ENCODE assay signal across 8 mouse cellular contexts in genomic region chr5:139734746-139735145, GRCm38 (mm10). TPM values are rescaled to one million over a fixed set of nuclear protein-coding genes. Genes with fewer than 3 reads are reported as not detected.
A peak's percentile ranks its signal among the peaks of the same experiment; 100 is the strongest.
DNase-seq lines count a peak whose midpoint lies in the region; ATAC-seq and TF ChIP-seq lines count a peak whose summit lies in the region.

No protein-coding gene starts in this region.

- H3K36me3 ChIP-seq in erythroblast, embryonic 14.5 days (ENCODE audit: control insufficient read depth): peaks cover 55% of the 10 kb centered on the region
- H3K36me3 ChIP-seq in spleen, adult 2 months (ENCODE audit: control insufficient read depth, insufficient read depth, low read length): no peaks in the 10 kb centered on the region
- H3K36me3 ChIP-seq in liver, embryonic 13.5 days: peaks cover 11% of the 10 kb centered on the region; the same call in 1 of the 2 replicates

- WGBS in spleen, adult 2 months: 27% methylated on average over 7 of the region's 7 CpGs
- WGBS in liver, embryonic 13.5 days (ENCODE audit: insufficient replicate concordance): 11% methylated on average over 7 of the region's 7 CpGs

- H3K9ac ChIP-seq in liver, embryonic 13.5 days: peak overlapping the region; percentile 92

- no peak for ATAC-seq in erythroblast, adult 5-6 weeks (replicated peaks; ENCODE audit: low FRiP score, poor library complexity, severe bottlenecking)
- ATAC-seq in liver, embryonic 13.5 days (ENCODE audit: low read depth): no peak

- no peak for TF ChIP-seq CTCF in spleen, adult 2 months (IDR thresholded peaks at IDR 0.05; ENCODE audit: extremely low read depth, insufficient read depth, insufficient read length, insufficient replicate concordance)

- no peak for TF ChIP-seq POLR2A in spleen, adult 2 months (IDR thresholded peaks at IDR 0.05; ENCODE audit: low read depth, low read length)

- peak overlapping the region; percentile 78 for H3K4me3 ChIP-seq in erythroblast, embryonic 14.5 days (replicated peaks)
- peak overlapping the region; percentile 11; the same call in 1 of the 2 replicates for H3K4me3 ChIP-seq in spleen, adult 2 months (ENCODE audit: extremely low read depth, insufficient read depth, insufficient read length)
- peak overlapping the region; percentile 86 for H3K4me3 ChIP-seq in liver, embryonic 13.5 days (replicated peaks)

- no peak for DNase-seq in spleen, adult 2 months (ENCODE audit: low read depth in 1 of 2, low spot score in 2 of 2)
- no peak for DNase-seq in spleen, adult 12 weeks (ENCODE audit: low spot score)
- peak; percentile 45 for DNase-seq in liver, embryonic 13.5 days
- DNase-seq in urinary bladder, postnatal 36 days (ENCODE audit: low spot score in 2 of 2): no peak
- DNase-seq in thymus, postnatal 25 days: no peak
- DNase-seq in adrenal gland, postnatal 25 days: no peak

- peak overlapping the region; percentile 10; the same call in 1 of the 2 replicates for H3K27ac ChIP-seq in spleen, adult 2 months (ENCODE audit: insufficient read depth, low read length)
- H3K27ac ChIP-seq in liver, embryonic 13.5 days: peak overlapping the region; percentile 99

- H3K4me1 ChIP-seq in erythroblast, embryonic 14.5 days (ENCODE audit: control insufficient read depth): peaks cover 97% of the 10 kb centered on the region
- peaks cover 14% of the 10 kb centered on the region; the same call in 1 of the 2 replicates for H3K4me1 ChIP-seq in spleen, adult 2 months (ENCODE audit: control insufficient read depth, insufficient read depth, insufficient read length)
- H3K4me1 ChIP-seq in liver, embryonic 13.5 days (replicated peaks): peaks cover 97% of the 10 kb centered on the region

- no peaks in the 10 kb centered on the region for H3K27me3 ChIP-seq in erythroblast, embryonic 14.5 days (ENCODE audit: control insufficient read depth)
- H3K27me3 ChIP-seq in spleen, adult 2 months (ENCODE audit: control insufficient read depth, insufficient read depth, low read length): 0 out of 2 replicates have a peak, but pooled peaks cover 3% of the 10 kb centered on the region
- no peaks in the 10 kb centered on the region for H3K27me3 ChIP-seq in liver, embryonic 13.5 days

- no peaks in the 10 kb centered on the region for H3K9me3 ChIP-seq in erythroblast, embryonic 14.5 days (ENCODE audit: control insufficient read depth, low read length)
- no peaks in the 10 kb centered on the region for H3K9me3 ChIP-seq in liver, embryonic 13.5 days (replicated peaks)

- H3K4me2 ChIP-seq in liver, embryonic 13.5 days: peak overlapping the region; percentile 100

RNA-seq across cellular contexts. Expression of gene Micall2, which starts 1.4 kb away (rescaled TPM):
- polyA plus RNA-seq in erythroblast, embryonic 14.5 days (2012): 24.6 and 34.4 TPM in 2 replicates
- 9.0 and 11.1 TPM in 2 replicates for total RNA-seq in erythroblast, adult 5-6 weeks (2015; ENCODE audit: low replicate concordance)
- total RNA-seq in erythroblast, adult 5-6 weeks (2017; ENCODE audit: low replicate concordance): 12.2 and 21.9 TPM in 2 replicates
- 7.0 and 7.6 TPM in 2 replicates for polyA plus RNA-seq in spleen, adult 2 months (2012; rRNA removed)
- 9.8 and 12.1 TPM in 2 replicates for polyA plus RNA-seq in liver, embryonic 13.5 days (2015; fragmentation: Nextera tagmentation; extraction: Ambion mirVana)
- 12.8 and 13.1 TPM in 2 replicates for total RNA-seq in adrenal gland, postnatal 25 days (2021)

RNA-seq across cellular contexts. Expression of gene Ints1, which starts 40.7 kb away (rescaled TPM):
- polyA plus RNA-seq in erythroblast, embryonic 14.5 days (2012): 12.9 and 18.1 TPM in 2 replicates
- 21.3 and 30.7 TPM in 2 replicates for total RNA-seq in erythroblast, adult 5-6 weeks (2015; ENCODE audit: low replicate concordance)
- 10.9 and 28.0 TPM in 2 replicates for total RNA-seq in erythroblast, adult 5-6 weeks (2017; ENCODE audit: low replicate concordance)
- 72.1 and 85.4 TPM in 2 replicates for polyA plus RNA-seq in spleen, adult 2 months (2012; rRNA removed)
- polyA plus RNA-seq in liver, embryonic 13.5 days (2015; fragmentation: Nextera tagmentation; extraction: Ambion mirVana): 12.7 and 13.8 TPM in 2 replicates
- total RNA-seq in adrenal gland, postnatal 25 days (2021): 61.3 and 61.9 TPM in 2 replicates

RNA-seq across cellular contexts. Expression of gene Mafk, which starts 56.6 kb away (rescaled TPM):
- polyA plus RNA-seq in erythroblast, embryonic 14.5 days (2012): 20.0 and 22.5 TPM in 2 replicates
- total RNA-seq in erythroblast, adult 5-6 weeks (2015; ENCODE audit: low replicate concordance): 72.4 and 83.0 TPM in 2 replicates
- total RNA-seq in erythroblast, adult 5-6 weeks (2017; ENCODE audit: low replicate concordance): 147 and 218 TPM in 2 replicates
- 26.8 and 29.7 TPM in 2 replicates for polyA plus RNA-seq in spleen, adult 2 months (2012; rRNA removed)
- 41.6 and 44.9 TPM in 2 replicates for polyA plus RNA-seq in liver, embryonic 13.5 days (2015; fragmentation: Nextera tagmentation; extraction: Ambion mirVana)
- 29.6 and 30.6 TPM in 2 replicates for total RNA-seq in adrenal gland, postnatal 25 days (2021)

Comparison
In these comparisons a context has a peak if more than half of its experiments do, and no peak if none do; other contexts are left out.
1. H3K4me3 ChIP-seq: peak in every context shown above with its lines; median percentile 86 in liver, embryonic 13.5 days; 78 in erythroblast, embryonic 14.5 days; 11 in spleen, adult 2 months.